Mouse (Mus musculus): Measurements from ENCODE around the gene Arl9. TPM values are rescaled to one million over a fixed set of nuclear protein-coding genes. Genes with fewer than 3 reads are reported as not detected.
"Not testable (repeated sequence)": the region's sequence is repeated elsewhere in the genome, so short reads cannot be mapped to it uniquely, and the experiment has no call there.

The Arl9 gene
- polyA plus RNA-seq, 1 experiment from 2014 or later: not detected

DNA sequence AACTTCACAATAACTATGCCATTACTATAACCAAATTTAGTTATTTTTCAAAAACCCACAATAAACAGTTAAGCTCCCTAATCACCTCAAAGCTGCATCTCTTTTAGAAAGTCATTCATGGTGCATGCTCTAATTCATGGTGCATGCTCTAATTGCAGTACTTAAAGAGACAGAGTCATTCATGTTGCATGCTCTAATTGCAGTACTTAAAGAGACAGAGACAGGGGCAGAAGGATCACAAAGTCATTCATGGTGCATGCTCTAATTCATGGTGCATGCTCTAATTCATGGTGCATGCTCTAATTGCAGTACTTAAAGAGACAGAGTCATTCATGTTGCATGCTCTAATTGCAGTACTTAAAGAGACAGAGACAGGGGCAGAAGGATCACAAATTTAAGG lies 31.2 kb downstream of the Arl9 start:
- ATAC-seq (ENCODE audit: low FRiP score): peak; percentile 17; the same call in 1 of the 2 replicates
- not testable (repeated sequence) for H3K4me2 ChIP-seq; H3K4me1 ChIP-seq; H3K9ac ChIP-seq; H3K27ac ChIP-seq; H3K27me3 ChIP-seq; H3K36me3 ChIP-seq (replicated peaks); H3K9me3 ChIP-seq; H3K4me3 ChIP-seq (replicated peaks)

DNA sequence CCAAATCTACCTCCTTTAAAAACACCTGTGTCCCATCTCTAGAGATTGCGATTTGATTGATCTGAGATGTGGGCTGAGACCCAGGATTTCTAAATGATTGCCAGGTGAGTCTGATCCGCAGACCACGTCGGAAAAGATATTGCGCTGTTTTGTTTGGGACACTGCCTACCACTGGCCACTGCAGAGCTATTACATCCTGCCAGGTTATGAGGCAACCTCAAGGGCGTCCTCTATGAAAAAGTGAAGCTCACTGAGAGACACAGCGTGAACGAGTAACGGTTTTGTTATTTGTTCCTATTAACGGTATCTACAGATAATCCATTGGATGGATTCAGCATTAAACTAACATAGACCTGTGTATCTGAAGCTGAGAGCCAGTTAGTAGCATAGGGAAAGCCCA lies 34.6 kb downstream of the Arl9 start:
- no peak overlapping the region for H3K9ac ChIP-seq
- no peaks in the 10 kb centered on the region for H3K36me3 ChIP-seq (replicated peaks)
- no peaks in the 10 kb centered on the region for H3K9me3 ChIP-seq
- H3K4me1 ChIP-seq: no peaks in the 10 kb centered on the region
- ATAC-seq (ENCODE audit: low FRiP score): no peak
- no peak overlapping the region for H3K4me3 ChIP-seq (replicated peaks)
- H3K4me2 ChIP-seq: no peak overlapping the region
- H3K27me3 ChIP-seq: 0 out of 2 replicates have a peak, but pooled peaks cover 1% of the 10 kb centered on the region
- WGBS: 92% methylated on average over 10 of the region's 10 CpGs
- H3K27ac ChIP-seq: no peak overlapping the region

DNA sequence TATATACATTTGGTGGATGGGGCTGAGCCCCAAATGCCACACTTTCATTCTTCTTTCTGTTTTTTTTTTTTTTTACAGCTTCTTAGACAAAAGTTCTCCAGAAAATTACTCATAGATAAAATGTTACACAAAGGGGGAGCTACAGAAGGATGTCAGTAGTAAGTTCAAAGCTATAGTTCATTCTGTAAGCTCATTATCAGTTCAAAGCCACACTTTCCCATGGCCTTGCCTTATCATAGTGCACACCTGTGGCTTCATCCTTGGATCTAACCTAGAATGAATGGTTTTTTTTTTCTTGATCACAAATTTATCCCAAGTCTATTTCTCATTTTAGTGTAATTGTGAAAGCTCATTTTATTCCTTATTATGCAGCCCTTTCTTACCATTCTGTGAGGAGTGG lies 35.5 kb downstream of the Arl9 start:
- H3K9me3 ChIP-seq: no peaks in the 10 kb centered on the region
- no peaks in the 10 kb centered on the region for H3K36me3 ChIP-seq (replicated peaks)
- H3K27me3 ChIP-seq: no peaks in the 10 kb centered on the region
- no peak overlapping the region for H3K4me2 ChIP-seq
- no peak overlapping the region for H3K27ac ChIP-seq
- no peak overlapping the region for H3K4me3 ChIP-seq (replicated peaks)
- no peak overlapping the region for H3K9ac ChIP-seq
- ATAC-seq (ENCODE audit: low FRiP score): no peak
- no peaks in the 10 kb centered on the region for H3K4me1 ChIP-seq

DNA sequence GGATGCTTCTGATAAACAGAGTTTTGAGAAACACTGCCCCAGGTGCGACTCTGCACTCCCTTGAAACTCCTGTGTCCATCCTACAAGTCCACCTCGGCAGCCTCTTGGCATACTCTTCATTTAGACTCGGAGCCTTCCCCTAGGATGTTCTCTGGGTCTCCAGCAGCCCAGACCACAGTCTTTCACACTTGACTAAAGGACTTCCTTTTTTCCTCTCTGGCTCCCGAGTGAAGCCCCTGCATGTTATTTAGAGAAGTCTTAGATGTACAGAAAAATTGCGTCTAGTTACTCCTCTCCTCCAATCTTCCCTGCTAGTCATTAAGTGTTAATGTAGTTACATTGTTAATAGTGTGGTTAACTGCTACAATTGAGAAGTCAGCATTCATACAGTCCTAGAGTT lies 40.5 kb downstream of the Arl9 start:
- no peak for ATAC-seq (ENCODE audit: low FRiP score)
- H3K4me2 ChIP-seq: no peak overlapping the region
- H3K9ac ChIP-seq: no peak overlapping the region
- H3K9me3 ChIP-seq: no peaks in the 10 kb centered on the region
- H3K27ac ChIP-seq: no peak overlapping the region
- 0 out of 2 replicates have a peak, but pooled peaks cover 3% of the 10 kb centered on the region for H3K27me3 ChIP-seq
- H3K4me3 ChIP-seq (replicated peaks): no peak overlapping the region
- H3K4me1 ChIP-seq: no peaks in the 10 kb centered on the region
- WGBS: 85% methylated on average over 5 of the region's 5 CpGs
- no peaks in the 10 kb centered on the region for H3K36me3 ChIP-seq (replicated peaks)

DNA sequence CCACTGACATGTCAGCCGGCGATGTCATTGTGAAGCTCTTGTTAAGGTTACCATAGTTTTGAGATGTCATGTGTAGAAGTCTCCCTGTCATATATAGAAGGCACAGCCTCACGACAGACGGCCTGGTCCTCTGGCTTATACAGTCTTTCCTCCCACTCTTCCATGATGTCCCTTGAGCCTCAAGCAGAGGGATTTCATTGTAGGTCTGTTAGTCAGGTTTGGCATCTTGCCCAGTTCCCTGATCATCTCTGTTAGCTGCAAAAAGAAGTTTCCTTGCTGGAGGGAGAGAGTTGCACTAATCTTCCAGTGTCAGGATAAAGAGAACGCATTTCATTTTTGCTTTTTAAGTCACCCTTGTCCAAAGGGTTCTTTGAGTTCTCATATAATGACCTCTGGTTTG lies 48.8 kb downstream of the Arl9 start:
- WGBS: 91% methylated on average over 5 of the region's 5 CpGs
- H3K4me3 ChIP-seq (replicated peaks): no peak overlapping the region

DNA sequence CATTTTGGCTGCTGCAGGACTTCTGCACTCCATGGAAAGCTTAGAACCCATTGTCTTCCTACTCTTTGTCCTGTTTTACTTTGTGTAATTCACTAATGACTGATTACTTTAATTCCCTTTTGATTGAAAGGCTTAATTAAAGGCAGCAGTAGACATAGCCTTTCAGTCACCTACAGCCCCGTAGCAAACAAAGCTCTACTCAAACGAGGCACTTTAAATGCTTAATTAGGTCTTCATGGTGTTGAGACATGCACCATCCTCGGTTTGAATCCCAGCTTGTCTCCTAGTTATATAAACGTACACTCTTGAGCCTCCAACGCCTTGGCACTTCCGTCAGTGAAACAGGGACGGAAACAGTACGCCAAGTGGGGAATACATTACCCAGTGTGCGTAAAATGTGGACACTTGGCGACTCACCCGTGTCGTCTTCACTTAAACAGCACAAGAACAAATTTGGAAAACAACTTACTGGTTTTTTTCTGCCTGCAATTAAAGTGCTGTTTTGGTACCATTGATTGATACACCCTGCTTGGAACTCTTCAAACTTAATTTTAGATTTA lies 53.1 kb downstream of the Arl9 start:
- peak; percentile 75; the same call in 1 of the 2 replicates for ATAC-seq (ENCODE audit: low FRiP score)
- 0 out of 2 replicates have a peak, but pooled peaks cover 3% of the 10 kb centered on the region for H3K9me3 ChIP-seq
- H3K27me3 ChIP-seq: peaks cover 37% of the 10 kb centered on the region
- H3K27ac ChIP-seq: no peak overlapping the region
- no peak overlapping the region for H3K4me2 ChIP-seq
- no peak overlapping the region for H3K9ac ChIP-seq
- 27% methylated on average over 12 of the region's 12 CpGs for WGBS
- H3K4me3 ChIP-seq (replicated peaks): no peak overlapping the region
- H3K4me1 ChIP-seq: peaks cover 13% of the 10 kb centered on the region
- H3K36me3 ChIP-seq (replicated peaks): no peaks in the 10 kb centered on the region

More for the DNA sequence above, 48.8 kb downstream of the Arl9 start:
- Histone ChIP-seq H3K27ac (no peak overlapping the region), H3K27me3 (peaks cover 10% of the 10 kb centered on the region), H3K36me3 (replicated peaks) (no peaks in the 10 kb centered on the region), H3K9me3 (0 out of 2 replicates have a peak, but pooled peaks cover 3% of the 10 kb centered on the region), H3K4me1 (peaks cover 3% of the 10 kb centered on the region; the same call in 1 of the 2 replicates), H3K4me2 (no peak overlapping the region), H3K9ac (no peak overlapping the region)
- no peak for ATAC-seq (ENCODE audit: low FRiP score)

Other genes starting within 250 kb of the Arl9 start
- 20.5 and 22.5 TPM in 2 replicates for gene Aasdh, start 98.5 kb upstream of the Arl9 start, polyA plus RNA-seq (2016; fragmentation: Nextera tagmentation; extraction: Ambion mirVana)
- gene Paics, start 52.7 kb upstream of the Arl9 start, polyA plus RNA-seq (2016; fragmentation: Nextera tagmentation; extraction: Ambion mirVana): 346 and 374 TPM in 2 replicates
- 31.8 and 32.6 TPM in 2 replicates for gene Ppat, start 52.5 kb upstream of the Arl9 start, polyA plus RNA-seq (2016; fragmentation: Nextera tagmentation; extraction: Ambion mirVana)
- gene Srp72, start 29.4 kb upstream of the Arl9 start, polyA plus RNA-seq (2016; fragmentation: Nextera tagmentation; extraction: Ambion mirVana): 63.5 and 64.3 TPM in 2 replicates
- 0.33 and 0.42 TPM in 2 replicates for gene Thegl, start 12.0 kb downstream of the Arl9 start, polyA plus RNA-seq (2016; fragmentation: Nextera tagmentation; extraction: Ambion mirVana)
- 1.0 and 1.1 TPM in 2 replicates for gene Hopx, start 111.1 kb downstream of the Arl9 start, polyA plus RNA-seq (2016; fragmentation: Nextera tagmentation; extraction: Ambion mirVana)
- 0.73 and 0.75 TPM in 2 replicates for gene Spink2, start 207.4 kb downstream of the Arl9 start, polyA plus RNA-seq (2016; fragmentation: Nextera tagmentation; extraction: Ambion mirVana)

Measured in forebrain, embryonic 12.5 days (tissue).